Mouse (Mus musculus): ENCODE measurements around the gene Slc22a20. TPM values are rescaled to one million over a fixed set of nuclear protein-coding genes. Genes with fewer than 3 reads are reported as not detected.

Gene Slc22a20
- polyA plus RNA-seq, 1 experiment: not detected

DNA sequence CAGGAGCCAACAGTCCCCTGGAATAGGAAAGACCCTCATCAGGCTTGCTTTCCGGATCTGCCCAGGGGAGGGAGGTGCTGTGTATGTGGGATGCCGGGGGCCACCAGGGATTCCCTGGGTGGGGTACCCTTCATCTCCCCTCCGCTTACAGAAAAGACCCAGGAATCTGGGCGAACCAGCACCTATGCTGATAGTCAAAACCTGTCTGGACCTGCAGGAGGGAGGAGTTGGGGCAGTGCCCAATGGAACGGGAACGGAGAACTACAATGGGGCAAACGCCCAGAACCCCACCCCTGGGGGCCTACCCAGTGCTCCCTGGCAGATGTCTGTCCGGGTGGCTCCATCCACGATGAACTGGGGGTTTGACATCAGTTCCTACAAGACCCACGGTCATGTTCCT is 27.7 kb upstream of the Slc22a20 start:
- Histone ChIP-seq H3K4me3 (ENCODE audit: low read depth, low read length) (no peak overlapping the region), H3K9me3 (replicated peaks; ENCODE audit: control insufficient read depth, insufficient read depth, low read length, poor library complexity, severe bottlenecking) (no peaks in the 10 kb centered on the region), H3K9ac (ENCODE audit: low read depth, poor library complexity, severe bottlenecking) (no peak overlapping the region), H3K4me1 (ENCODE audit: control insufficient read depth, insufficient read depth, low read length) (peaks cover 2% of the 10 kb centered on the region), H3K36me3 (ENCODE audit: control insufficient read depth, insufficient read depth, low read length, poor library complexity, severe bottlenecking) (no peaks in the 10 kb centered on the region), H3K27ac (ENCODE audit: insufficient read depth, low read length) (no peak overlapping the region), H3K27me3 (ENCODE audit: control insufficient read depth, insufficient read depth, low read length, poor library complexity, severe bottlenecking) (no peaks in the 10 kb centered on the region)
- no peak for TF ChIP-seq POLR2A (IDR thresholded peaks at IDR 0.05; ENCODE audit: insufficient read depth, low read length)
- no peak for TF ChIP-seq CTCF (IDR thresholded peaks at IDR 0.05; ENCODE audit: low read depth, low read length)
- TF ChIP-seq EP300 (IDR thresholded peaks at IDR 0.05; ENCODE audit: insufficient read depth, low read depth, low read length): no peak

DNA sequence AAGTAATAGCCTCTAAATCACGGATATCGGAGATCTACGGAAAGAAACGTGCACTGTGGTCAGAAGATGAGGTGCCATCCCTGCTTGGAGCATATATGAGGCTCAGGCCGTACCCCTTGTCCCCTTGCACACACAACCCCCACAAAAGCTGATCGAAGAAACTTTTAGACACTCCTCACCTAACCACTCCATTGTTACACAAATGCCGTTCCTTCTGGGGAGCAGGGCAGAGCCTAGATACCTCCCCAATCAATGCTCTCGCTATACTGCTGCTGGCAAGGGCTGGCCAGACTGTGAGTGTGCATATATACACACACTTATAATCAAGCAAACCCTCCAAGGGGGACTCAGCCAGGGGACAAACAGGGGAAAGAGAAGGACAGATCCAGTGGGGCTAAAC is 23.2 kb upstream of the Slc22a20 start:
- H3K36me3 ChIP-seq (ENCODE audit: control insufficient read depth, insufficient read depth, low read length, poor library complexity, severe bottlenecking): no peaks in the 10 kb centered on the region
- TF ChIP-seq EP300 (IDR thresholded peaks at IDR 0.05; ENCODE audit: insufficient read depth, low read depth, low read length) (no peak), POLR2A (IDR thresholded peaks at IDR 0.05; ENCODE audit: insufficient read depth, low read length) (no peak), CTCF (IDR thresholded peaks at IDR 0.05; ENCODE audit: low read depth, low read length) (no peak)
- H3K9ac ChIP-seq (ENCODE audit: low read depth, poor library complexity, severe bottlenecking): no peak overlapping the region
- no peaks in the 10 kb centered on the region for H3K9me3 ChIP-seq (replicated peaks; ENCODE audit: control insufficient read depth, insufficient read depth, low read length, poor library complexity, severe bottlenecking)
- no peaks in the 10 kb centered on the region for H3K27me3 ChIP-seq (ENCODE audit: control insufficient read depth, insufficient read depth, low read length, poor library complexity, severe bottlenecking)
- H3K4me3 ChIP-seq (ENCODE audit: low read depth, low read length): 0 out of 2 replicates have a peak overlapping the region, but pooled peaks have one; percentile 5
- peak overlapping the region; percentile 38 for H3K27ac ChIP-seq (ENCODE audit: insufficient read depth, low read length)
- H3K4me1 ChIP-seq (ENCODE audit: control insufficient read depth, insufficient read depth, low read length): peaks cover 2% of the 10 kb centered on the region

DNA sequence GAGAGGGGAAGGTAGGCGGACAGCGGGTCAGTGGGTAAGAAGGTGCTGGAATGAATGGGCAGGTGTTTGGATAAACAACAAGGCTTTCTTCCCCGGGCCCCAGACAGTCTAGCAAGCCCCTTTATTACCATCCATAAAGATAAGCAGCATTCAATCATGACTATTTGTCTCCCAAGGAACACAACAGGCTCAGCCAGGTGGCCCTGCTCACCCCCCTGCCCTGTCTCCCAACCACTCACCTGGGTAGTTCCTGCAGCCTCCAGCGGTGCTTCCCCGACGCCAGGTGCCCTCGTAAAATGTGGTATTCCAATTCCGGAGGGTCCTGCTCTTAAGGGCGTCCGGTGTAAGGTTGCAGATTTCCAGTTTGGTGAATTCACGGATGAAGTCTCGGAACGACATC is 21.1 kb upstream of the Slc22a20 start:
- H3K9ac ChIP-seq (ENCODE audit: low read depth, poor library complexity, severe bottlenecking): no peak overlapping the region
- H3K4me1 ChIP-seq (ENCODE audit: control insufficient read depth, insufficient read depth, low read length): peaks cover 2% of the 10 kb centered on the region
- no peak overlapping the region for H3K4me3 ChIP-seq (ENCODE audit: low read depth, low read length)
- no peaks in the 10 kb centered on the region for H3K36me3 ChIP-seq (ENCODE audit: control insufficient read depth, insufficient read depth, low read length, poor library complexity, severe bottlenecking)
- H3K27me3 ChIP-seq (ENCODE audit: control insufficient read depth, insufficient read depth, low read length, poor library complexity, severe bottlenecking): no peaks in the 10 kb centered on the region
- TF ChIP-seq EP300 (IDR thresholded peaks at IDR 0.05; ENCODE audit: insufficient read depth, low read depth, low read length) (no peak), CTCF (IDR thresholded peaks at IDR 0.05; ENCODE audit: low read depth, low read length) (no peak), POLR2A (IDR thresholded peaks at IDR 0.05; ENCODE audit: insufficient read depth, low read length) (no peak)
- no peak overlapping the region for H3K27ac ChIP-seq (ENCODE audit: insufficient read depth, low read length)
- no peaks in the 10 kb centered on the region for H3K9me3 ChIP-seq (replicated peaks; ENCODE audit: control insufficient read depth, insufficient read depth, low read length, poor library complexity, severe bottlenecking)

DNA sequence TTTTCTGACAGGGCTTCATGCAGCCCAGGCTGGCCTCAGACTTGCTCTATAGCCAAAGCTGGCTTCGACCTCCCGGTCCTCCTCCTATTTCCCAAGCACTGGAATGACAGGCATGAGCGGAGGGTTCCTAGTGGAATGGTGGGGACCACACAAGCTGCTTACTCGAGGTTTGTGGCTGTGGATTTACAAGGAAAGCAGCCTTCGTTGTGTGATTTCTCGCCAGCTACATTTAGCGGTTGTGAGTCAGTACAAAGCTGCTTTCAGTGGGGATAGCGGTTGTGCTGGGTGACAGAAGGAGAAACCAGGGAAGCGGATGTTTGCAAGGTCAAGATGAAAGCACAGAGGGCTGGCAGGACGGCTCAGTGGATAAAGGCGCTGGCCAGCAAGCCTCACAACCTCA is 19.6 kb upstream of the Slc22a20 start:
- no peak overlapping the region for H3K4me3 ChIP-seq (ENCODE audit: low read depth, low read length)
- H3K4me1 ChIP-seq (ENCODE audit: control insufficient read depth, insufficient read depth, low read length): peaks cover 2% of the 10 kb centered on the region
- H3K27me3 ChIP-seq (ENCODE audit: control insufficient read depth, insufficient read depth, low read length, poor library complexity, severe bottlenecking): no peaks in the 10 kb centered on the region

DNA sequence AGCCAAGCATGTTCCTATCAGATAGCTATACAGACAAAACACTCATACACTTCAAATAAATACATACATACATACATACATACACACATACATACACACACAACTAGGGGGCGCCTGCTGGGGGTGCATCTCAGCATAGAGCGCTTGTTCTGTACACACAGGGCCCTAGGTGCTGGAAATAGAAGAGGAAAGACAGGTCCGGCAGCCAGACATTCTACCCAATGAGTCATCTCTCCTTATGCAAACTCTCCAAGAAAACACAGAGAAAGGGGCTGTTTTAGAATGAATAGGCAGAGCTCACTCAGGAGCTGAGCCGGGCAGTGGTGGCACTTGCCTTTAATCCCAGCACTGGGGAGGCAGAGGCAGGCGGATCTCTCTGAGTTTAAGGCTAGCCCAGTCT is 14.0 kb upstream of the Slc22a20 start:
- H3K4me3 ChIP-seq (ENCODE audit: low read depth, low read length): no peak overlapping the region
- no peaks in the 10 kb centered on the region for H3K27me3 ChIP-seq (ENCODE audit: control insufficient read depth, insufficient read depth, low read length, poor library complexity, severe bottlenecking)
- H3K9me3 ChIP-seq (replicated peaks; ENCODE audit: control insufficient read depth, insufficient read depth, low read length, poor library complexity, severe bottlenecking): no peaks in the 10 kb centered on the region
- H3K27ac ChIP-seq (ENCODE audit: insufficient read depth, low read length): no peak overlapping the region
- no peak overlapping the region for H3K9ac ChIP-seq (ENCODE audit: low read depth, poor library complexity, severe bottlenecking)
- H3K4me1 ChIP-seq (ENCODE audit: control insufficient read depth, insufficient read depth, low read length): no peaks in the 10 kb centered on the region
- TF ChIP-seq POLR2A (IDR thresholded peaks at IDR 0.05; ENCODE audit: insufficient read depth, low read length) (no peak), EP300 (IDR thresholded peaks at IDR 0.05; ENCODE audit: insufficient read depth, low read depth, low read length) (no peak), CTCF (IDR thresholded peaks at IDR 0.05; ENCODE audit: low read depth, low read length) (peak; percentile 5)
- H3K36me3 ChIP-seq (ENCODE audit: control insufficient read depth, insufficient read depth, low read length, poor library complexity, severe bottlenecking): no peaks in the 10 kb centered on the region

More for the DNA sequence above, 19.6 kb upstream of the Slc22a20 start:
- no peaks in the 10 kb centered on the region for H3K9me3 ChIP-seq (replicated peaks; ENCODE audit: control insufficient read depth, insufficient read depth, low read length, poor library complexity, severe bottlenecking)
- no peak overlapping the region for H3K9ac ChIP-seq (ENCODE audit: low read depth, poor library complexity, severe bottlenecking)
- H3K27ac ChIP-seq (ENCODE audit: insufficient read depth, low read length): no peak overlapping the region
- TF ChIP-seq EP300 (IDR thresholded peaks at IDR 0.05; ENCODE audit: insufficient read depth, low read depth, low read length): no peak
- no peak for TF ChIP-seq POLR2A (IDR thresholded peaks at IDR 0.05; ENCODE audit: insufficient read depth, low read length)
- TF ChIP-seq CTCF (IDR thresholded peaks at IDR 0.05; ENCODE audit: low read depth, low read length): no peak
- no peaks in the 10 kb centered on the region for H3K36me3 ChIP-seq (ENCODE audit: control insufficient read depth, insufficient read depth, low read length, poor library complexity, severe bottlenecking)

DNA sequence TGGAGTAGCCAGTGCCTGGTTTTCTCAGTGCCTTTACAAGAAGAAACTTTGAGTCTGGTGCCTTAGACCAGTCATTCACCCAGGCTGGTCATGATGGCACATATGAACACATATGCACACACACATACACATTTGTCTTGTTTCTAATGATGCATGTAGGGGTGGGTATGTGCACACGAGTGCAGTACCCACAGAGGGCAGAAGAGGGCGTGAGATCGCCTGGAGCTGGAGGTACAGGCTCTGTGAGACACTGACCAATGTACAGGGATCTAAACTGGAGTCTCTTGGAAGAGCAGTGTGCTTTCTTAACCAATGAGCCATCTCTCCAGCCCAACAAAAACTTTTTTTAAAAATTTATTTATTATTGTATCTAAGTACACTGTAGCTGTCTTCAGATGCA is 12.2 kb upstream of the Slc22a20 start:
- no peaks in the 10 kb centered on the region for H3K4me1 ChIP-seq (ENCODE audit: control insufficient read depth, insufficient read depth, low read length)
- H3K27me3 ChIP-seq (ENCODE audit: control insufficient read depth, insufficient read depth, low read length, poor library complexity, severe bottlenecking): no peaks in the 10 kb centered on the region
- no peaks in the 10 kb centered on the region for H3K9me3 ChIP-seq (replicated peaks; ENCODE audit: control insufficient read depth, insufficient read depth, low read length, poor library complexity, severe bottlenecking)
- no peak overlapping the region for H3K27ac ChIP-seq (ENCODE audit: insufficient read depth, low read length)
- H3K9ac ChIP-seq (ENCODE audit: low read depth, poor library complexity, severe bottlenecking): no peak overlapping the region
- TF ChIP-seq CTCF (IDR thresholded peaks at IDR 0.05; ENCODE audit: low read depth, low read length): peak; percentile 43
- TF ChIP-seq POLR2A (IDR thresholded peaks at IDR 0.05; ENCODE audit: insufficient read depth, low read length): no peak
- no peaks in the 10 kb centered on the region for H3K36me3 ChIP-seq (ENCODE audit: control insufficient read depth, insufficient read depth, low read length, poor library complexity, severe bottlenecking)
- no peak overlapping the region for H3K4me3 ChIP-seq (ENCODE audit: low read depth, low read length)

Data from ES-Bruce4 (cell line).